ENCODE assay signal across 8 mouse cellular contexts in genomic region chr2:166031120-166031929, GRCm38 (mm10). TPM values are rescaled to one million over a fixed set of nuclear protein-coding genes. Genes with fewer than 3 reads are reported as not detected.
DNase-seq lines count a peak whose midpoint lies in the region; ATAC-seq and TF ChIP-seq lines count a peak whose summit lies in the region.

No protein-coding gene starts in this region.

- peaks cover 5% of the 10 kb centered on the region for H3K4me1 ChIP-seq in testis, adult 2 months (ENCODE audit: control insufficient read depth, insufficient read depth, low read length)
- H3K4me1 ChIP-seq in embryonic facial prominence, embryonic 15.5 days = peaks cover 32% of the 10 kb centered on the region
- H3K4me1 ChIP-seq in heart, embryonic 15.5 days (replicated peaks) = peaks cover 45% of the 10 kb centered on the region

- no peak for TF ChIP-seq CTCF in testis, adult 2 months (IDR thresholded peaks at IDR 0.05; ENCODE audit: control insufficient read depth, insufficient read depth, insufficient replicate concordance, low read depth, low read length)

- 0 out of 2 replicates have a peak overlapping the region, but pooled peaks have one; percentile 40 for H3K27ac ChIP-seq in testis, adult 2 months (ENCODE audit: control insufficient read depth, insufficient read depth, low read depth, low read length)
- peak overlapping the region; percentile 80 for H3K27ac ChIP-seq in embryonic facial prominence, embryonic 15.5 days (replicated peaks)
- H3K27ac ChIP-seq in heart, embryonic 15.5 days = peak overlapping the region; percentile 88

- no peak overlapping the region for H3K4me3 ChIP-seq in testis, adult 2 months (ENCODE audit: control insufficient read depth, low read depth, low read length)
- H3K4me3 ChIP-seq in embryonic facial prominence, embryonic 15.5 days (replicated peaks) = peak overlapping the region; percentile 16
- peak overlapping the region; percentile 38 for H3K4me3 ChIP-seq in heart, embryonic 15.5 days

- H3K4me2 ChIP-seq in embryonic facial prominence, embryonic 15.5 days (replicated peaks) = peak overlapping the region; percentile 41
- H3K4me2 ChIP-seq in heart, embryonic 15.5 days = peak overlapping the region; percentile 65

- H3K27me3 ChIP-seq in testis, adult 2 months (ENCODE audit: control insufficient read depth, insufficient read depth, low read length) = no peaks in the 10 kb centered on the region
- no peaks in the 10 kb centered on the region for H3K27me3 ChIP-seq in embryonic facial prominence, embryonic 15.5 days
- H3K27me3 ChIP-seq in heart, embryonic 15.5 days = no peaks in the 10 kb centered on the region

- 20% methylated on average over 7 of the region's 7 CpGs for WGBS in embryonic facial prominence, embryonic 15.5 days
- WGBS in heart, embryonic 15.5 days = 20% methylated on average over 7 of the region's 7 CpGs

- peak; percentile 90 for ATAC-seq in embryonic facial prominence, embryonic 15.5 days (ENCODE audit: insufficient number of reproducible peaks, low FRiP score, low TSS enrichment, low read depth)
- peak; percentile 88 for ATAC-seq in heart, embryonic 15.5 days (replicated peaks; ENCODE audit: insufficient number of reproducible peaks, insufficient read depth, low FRiP score, low read depth)
- no peak for ATAC-seq in erythroid progenitor cell, adult 5-6 weeks (replicated peaks; ENCODE audit: low FRiP score, poor library complexity, severe bottlenecking)

- no peaks in the 10 kb centered on the region for H3K9me3 ChIP-seq in embryonic facial prominence, embryonic 15.5 days (replicated peaks)
- H3K9me3 ChIP-seq in heart, embryonic 15.5 days (replicated peaks) = no peaks in the 10 kb centered on the region

- no peak for TF ChIP-seq POLR2A in testis, adult 2 months (IDR thresholded peaks at IDR 0.05; ENCODE audit: control insufficient read depth, low read depth, low read length)

- H3K9ac ChIP-seq in embryonic facial prominence, embryonic 15.5 days = no peak overlapping the region
- peak overlapping the region; percentile 30; the same call in 1 of the 2 replicates for H3K9ac ChIP-seq in heart, embryonic 15.5 days

- DNase-seq in testis, postnatal 10 days (ENCODE audit: low spot score) = no peak
- DNase-seq in kidney, postnatal 10 days = peak; percentile 77
- peak; percentile 82 for DNase-seq in lung, postnatal 36 days
- peak; percentile 68 for DNase-seq in retina, embryonic 14.5 days (ENCODE audit: low spot score)

- H3K36me3 ChIP-seq in testis, adult 2 months (ENCODE audit: control insufficient read depth, insufficient read depth, low read length) = no peaks in the 10 kb centered on the region
- H3K36me3 ChIP-seq in embryonic facial prominence, embryonic 15.5 days = no peaks in the 10 kb centered on the region
- H3K36me3 ChIP-seq in heart, embryonic 15.5 days = no peaks in the 10 kb centered on the region

RNA-seq across cellular contexts. Expression of gene Ncoa3, which starts 38.9 kb away (rescaled TPM):
- polyA plus RNA-seq in testis, adult 2 months (2012; rRNA removed) = 10.8 and 15.8 TPM in 2 replicates
- 13.3 and 14.7 TPM in 2 replicates for polyA plus RNA-seq in embryonic facial prominence, embryonic 15.5 days (2015; fragmentation: Nextera tagmentation; extraction: Ambion mirVana)
- polyA plus RNA-seq in heart, embryonic 15.5 days (2015; fragmentation: Nextera tagmentation; extraction: Ambion mirVana) = 8.7 and 11.0 TPM in 2 replicates
- total RNA-seq in erythroid progenitor cell, adult 5-6 weeks (2015; ENCODE audit: low replicate concordance) = 17.6 and 20.5 TPM in 2 replicates
- total RNA-seq in erythroid progenitor cell, adult 5-6 weeks (2017; ENCODE audit: low replicate concordance) = 3.6 and 3.9 TPM in 2 replicates
